Comparison of ENCODE assay signal across 11 mouse cellular contexts in the genomic region with DNA sequence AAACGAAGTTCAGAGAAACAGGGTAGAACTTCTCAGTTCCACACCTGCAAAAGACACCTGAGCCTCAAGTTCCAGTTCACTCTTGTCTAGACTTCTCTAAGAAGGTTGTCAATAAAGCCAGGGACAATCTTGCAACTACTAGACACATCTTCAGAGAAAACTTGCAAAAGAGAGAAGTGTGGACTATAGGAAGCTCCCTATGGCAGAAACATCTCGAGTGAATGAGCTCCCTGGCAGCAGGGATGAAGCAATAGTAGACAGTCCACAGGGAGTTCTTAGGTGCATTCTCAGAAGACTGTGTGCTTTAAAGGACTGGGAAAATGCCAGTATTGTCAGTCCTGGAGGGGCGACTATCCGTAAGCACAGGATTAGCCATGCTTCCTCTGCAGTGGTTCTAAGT.
"Had no signal": no experiment of that assay in that cellular context is flagged by ENCODE, and none has a peak within 500 bp of the region (broad histone marks: within the 10 kb centered on the region; RNA-seq: fewer than 3 reads in every experiment).

No protein-coding gene starts in this region.

- DNase-seq: right cerebral cortex, adult 18-20 months; right cerebral cortex, postnatal 14 days; right cerebral cortex, postnatal 25 days; right cerebral cortex, postnatal 4 days; spleen, adult 18-20 months; thymus, adult 18-20 months; thymus, adult 2 months; thymus, postnatal 14 days; thymus, postnatal 25 days; thymus, postnatal 36 days; thymus, postnatal 4 days had no signal
